Mouse (Mus musculus) ZHBTc4 (cell line): ENCODE results near the gene Tk2.

Source experiments
- DNase-seq: peaks from one replicate; pipeline ENCODE4 v3.0.0-alpha.2; 2011; ENCODE audit warnings: low read depth, low spot score

Gene Tk2

DNA sequence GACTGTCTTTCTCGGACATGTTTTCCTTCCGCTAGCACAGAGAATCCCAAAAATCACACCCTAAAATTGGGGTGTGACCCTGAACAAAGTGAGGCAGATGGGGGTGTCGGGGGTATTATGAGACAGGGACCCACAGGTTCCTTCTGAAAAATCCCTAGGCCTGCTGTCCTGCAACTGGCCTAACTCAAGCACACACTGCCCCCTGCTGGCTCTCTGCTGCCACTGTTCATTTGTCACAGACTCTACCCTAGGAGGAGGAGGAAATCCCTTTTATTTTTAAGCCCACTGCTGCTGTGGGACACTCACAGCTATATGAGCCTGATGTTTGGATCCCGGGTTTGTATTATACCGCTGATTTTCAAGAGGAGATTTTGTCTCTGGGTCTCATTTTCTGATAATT is 28.6 kb downstream of the Tk2 start:
- peak; percentile 79 for DNase-seq

DNA sequence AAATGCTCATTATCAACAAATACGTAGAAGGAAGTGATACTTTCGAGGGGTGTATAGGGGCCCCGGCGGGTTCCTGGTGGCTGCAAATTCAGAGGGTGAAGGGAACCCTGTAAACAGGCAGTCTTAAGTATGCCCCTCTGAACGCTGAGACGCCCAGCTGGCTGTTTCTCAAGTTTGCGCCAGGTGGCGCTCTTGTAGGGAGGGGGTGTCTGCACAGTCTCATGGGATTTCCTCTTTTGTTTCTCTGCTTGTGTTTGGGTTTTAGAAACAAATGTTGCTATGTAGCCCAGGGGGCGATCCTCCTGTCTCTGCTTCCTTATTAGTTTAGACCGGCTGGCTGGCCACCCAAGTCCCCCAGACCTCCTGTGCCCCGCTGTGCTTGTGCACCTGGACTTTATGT is 29.3 kb downstream of the Tk2 start:
- peak; percentile 83 for DNase-seq

DNA sequence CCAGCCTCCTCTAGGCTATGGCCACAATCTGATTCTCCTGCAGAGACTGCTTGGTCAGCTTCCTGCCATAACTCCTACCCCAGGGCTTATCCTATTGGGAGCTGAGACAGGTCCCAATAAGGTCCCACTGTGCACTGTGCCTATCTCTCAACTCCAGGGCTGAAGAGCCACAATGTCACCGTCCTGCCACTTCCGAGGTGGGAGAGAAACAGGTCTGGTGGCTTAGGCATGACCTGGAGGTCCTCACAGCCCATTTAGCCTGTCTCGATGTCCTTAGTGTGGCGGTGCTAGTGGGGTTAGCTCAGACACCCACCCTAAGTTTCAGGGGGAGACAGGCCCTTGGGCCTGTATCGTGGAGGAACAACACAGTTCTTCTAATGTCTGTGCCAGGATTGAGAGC is 30.8 kb downstream of the Tk2 start:
- no peak for DNase-seq

DNA sequence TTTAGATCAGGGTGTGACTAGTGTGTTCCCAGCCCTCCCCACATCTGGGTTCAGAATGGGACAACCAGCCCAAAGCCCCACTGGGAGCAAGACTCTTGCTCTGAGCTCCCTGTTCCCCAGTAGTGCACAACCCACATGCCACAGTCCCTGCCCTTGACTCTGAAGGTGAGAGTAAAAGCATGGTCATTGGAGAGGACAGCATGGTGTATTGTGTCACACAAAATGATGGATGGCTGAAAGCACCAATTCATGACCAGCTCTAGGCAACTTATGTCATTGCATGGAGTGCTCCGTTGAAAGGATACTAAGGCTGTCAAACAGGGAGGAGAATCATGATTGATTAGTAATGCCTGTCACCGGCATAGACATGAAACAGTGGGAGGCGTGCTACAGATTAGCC is 43.1 kb downstream of the Tk2 start:
- DNase-seq, result peak; percentile 8

DNA sequence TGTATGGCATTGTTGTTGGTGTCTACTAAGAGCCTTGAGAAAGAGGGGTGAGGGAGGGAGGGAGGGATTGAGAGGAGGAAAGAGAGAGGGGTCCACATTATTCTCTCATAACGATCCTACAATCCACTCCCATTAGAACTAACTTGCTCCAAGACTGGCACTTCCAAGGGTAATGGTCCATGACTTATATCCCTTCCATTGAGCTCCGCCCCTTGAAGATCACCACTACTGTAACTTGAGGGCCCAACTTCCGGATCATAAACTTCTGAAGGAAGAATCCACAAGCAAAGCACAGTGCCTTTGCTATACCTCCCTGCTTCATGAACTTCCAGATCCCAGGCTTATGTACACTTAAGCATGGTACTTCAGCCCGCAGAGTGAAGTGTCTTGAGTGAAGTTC is 46.0 kb downstream of the Tk2 start:
- no peak for DNase-seq

DNA sequence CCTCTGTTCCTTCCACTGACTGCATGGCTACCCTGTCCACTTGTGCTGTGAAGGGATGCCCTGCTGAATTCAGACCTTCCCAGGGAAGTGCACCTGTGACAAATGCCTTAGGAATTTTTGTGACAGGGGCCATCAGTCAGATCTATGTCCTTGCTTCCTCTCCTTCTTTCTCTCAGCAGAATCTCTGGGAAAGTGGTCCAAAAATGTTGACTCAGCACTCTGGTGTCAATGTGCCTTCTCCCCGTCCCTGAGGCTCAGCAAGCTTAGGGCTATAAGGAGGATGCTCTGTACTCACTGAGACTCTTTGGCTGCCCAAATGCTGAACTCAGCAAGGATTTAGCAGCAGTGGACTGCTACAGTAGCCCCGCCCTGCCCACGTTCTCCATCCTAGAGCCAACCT is 46.7 kb downstream of the Tk2 start:
- no peak for DNase-seq

DNA sequence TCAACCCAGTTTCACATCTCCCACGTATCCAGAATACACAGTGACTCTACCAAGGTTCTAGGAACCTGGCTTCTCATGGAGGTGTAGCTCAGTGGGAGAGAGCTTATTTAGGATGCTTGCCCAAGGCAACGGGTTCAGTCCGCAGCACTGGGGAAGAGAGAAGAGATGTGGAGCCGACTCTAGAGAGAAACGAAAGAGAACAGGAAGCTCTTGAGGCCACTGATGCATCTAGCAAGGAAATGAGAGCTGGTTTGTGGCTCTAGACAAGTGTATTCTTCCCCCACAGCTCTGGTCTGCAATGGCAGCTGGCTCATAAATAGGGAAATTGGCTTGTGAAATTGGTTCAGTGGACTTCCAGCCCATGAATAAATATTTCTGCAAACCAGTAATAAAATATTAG is 48.6 kb downstream of the Tk2 start:
- no peak for DNase-seq

DNA sequence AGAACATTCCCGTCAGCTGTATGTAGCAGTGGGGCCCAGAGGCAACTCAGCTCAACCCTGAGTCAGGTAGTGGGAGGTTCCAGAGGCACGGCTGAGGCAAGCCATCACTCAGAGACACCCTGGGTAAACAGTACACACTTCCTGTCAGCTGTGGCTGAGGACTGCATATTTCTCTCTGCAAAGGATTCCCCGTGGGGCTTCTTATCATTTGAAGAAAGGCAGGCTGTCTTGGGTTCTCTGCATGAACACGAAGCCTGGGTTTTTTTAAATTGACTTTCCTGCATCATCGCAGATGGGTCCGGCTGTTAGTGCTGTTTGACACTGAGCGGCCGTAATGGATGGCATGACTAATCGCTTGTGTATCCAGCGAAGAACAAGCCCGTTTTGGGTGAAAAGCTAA is 56.9 kb downstream of the Tk2 start:
- DNase-seq, result no peak

DNA sequence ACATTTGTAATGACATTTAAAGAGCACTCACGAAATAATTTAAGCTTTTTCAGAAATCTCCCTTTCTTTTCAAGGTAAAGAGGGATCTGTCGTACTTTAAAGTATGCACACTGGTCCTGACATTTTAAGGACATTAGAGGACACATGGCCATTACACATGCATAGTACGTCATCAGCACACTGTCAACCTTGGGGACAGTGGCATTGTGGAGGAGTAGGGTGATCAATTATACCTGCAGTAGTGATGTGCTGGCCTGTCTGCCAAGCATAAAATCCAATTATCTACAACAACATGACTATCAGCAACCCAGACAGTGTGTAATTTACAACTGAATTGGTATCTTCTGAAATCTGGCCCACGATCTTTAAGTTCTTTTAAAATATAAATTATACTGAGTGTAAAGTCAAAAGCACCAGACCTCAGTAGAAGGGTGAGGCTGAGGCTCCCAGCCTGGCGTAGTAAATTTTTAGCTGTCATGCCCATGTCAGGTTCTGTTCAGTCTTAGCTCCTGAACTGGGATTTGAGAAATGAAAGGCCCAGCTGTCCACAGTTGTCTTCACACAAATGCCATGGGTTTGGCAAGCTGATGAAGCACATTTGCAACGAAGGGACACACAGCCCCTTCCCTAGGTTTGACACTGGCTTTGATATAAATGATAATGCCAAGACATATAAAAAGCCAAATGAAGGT is 57.4 kb downstream of the Tk2 start:
- no peak for DNase-seq

DNA sequence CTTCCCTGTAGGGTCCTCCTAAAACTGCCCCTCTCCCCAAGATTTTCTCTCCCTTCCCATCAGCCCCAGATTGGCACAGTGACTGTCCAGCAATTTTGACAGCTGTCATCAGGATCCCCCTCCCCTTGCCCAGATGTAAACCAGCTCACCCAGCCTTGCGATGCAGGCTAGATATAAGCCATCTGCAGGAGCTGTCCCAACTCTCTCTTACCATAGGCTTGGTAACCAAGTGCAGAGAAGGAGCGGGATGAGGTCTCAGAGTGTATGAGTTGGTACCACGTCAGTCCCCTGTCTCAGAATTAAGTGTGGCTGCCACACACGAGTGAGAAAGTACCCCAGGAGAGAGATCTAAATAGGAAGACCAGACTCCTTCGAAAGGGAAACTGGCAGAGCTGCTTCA is 59.9 kb downstream of the Tk2 start:
- DNase-seq, result no peak

DNA sequence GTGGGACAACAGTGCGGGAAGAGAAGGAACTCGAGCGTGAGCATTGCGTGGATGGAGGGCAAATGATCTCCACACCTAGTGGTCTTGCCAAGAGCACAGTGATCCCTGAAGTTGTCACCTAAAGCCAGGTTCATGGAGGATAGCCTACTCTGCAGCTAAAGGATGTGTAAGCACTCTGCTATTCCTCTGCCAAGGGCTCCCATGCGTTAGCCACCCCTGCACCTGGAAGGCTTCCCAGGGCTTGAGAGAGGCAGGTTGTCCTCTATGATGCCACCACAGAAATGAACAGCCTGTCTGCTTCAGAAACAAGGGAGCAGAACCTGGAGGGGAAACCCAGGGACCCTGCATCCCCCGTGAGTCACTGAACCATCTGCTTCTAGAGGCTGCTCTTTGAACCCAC is 60.7 kb downstream of the Tk2 start:
- no peak for DNase-seq

DNA sequence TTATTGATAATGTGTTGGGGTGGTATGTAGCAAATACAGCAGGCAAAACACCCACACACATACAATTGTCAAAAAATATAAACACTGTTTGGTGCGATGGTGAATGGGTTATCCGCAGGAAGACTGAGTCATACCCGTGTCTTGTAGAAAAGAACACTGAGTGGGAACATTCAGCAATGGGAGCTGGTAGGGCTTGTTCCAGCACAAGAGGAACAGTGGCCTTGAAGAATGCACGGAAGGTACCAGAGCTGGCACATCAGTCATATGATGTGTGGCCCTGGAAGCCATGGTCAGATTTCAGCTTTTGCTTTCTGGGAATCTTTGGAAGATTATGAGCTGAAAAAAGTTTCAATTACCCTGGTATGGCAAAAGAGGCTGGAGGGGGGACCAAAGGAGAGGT is 61.5 kb downstream of the Tk2 start:
- DNase-seq, result no peak

DNA sequence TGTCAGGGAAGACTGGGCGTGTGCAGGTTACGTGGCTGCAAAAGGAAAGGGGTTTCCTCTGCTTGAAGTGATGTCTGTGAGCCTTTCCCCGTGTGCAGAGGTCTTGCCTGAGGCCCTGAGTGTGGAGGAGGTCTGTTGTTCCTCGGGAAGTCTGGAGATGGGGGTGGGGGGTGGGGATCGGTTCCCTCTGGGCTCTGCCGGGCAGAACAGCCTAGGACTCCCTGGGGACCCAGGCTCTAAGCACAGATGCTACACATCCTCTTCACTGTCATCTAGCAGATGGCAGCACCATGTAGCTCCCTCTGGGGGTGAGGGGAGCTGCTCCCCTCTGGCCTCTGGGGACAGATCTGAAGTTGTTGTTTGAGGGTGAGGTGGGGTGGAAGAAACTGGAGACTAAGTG is 63.5 kb downstream of the Tk2 start:
- no peak for DNase-seq

DNA sequence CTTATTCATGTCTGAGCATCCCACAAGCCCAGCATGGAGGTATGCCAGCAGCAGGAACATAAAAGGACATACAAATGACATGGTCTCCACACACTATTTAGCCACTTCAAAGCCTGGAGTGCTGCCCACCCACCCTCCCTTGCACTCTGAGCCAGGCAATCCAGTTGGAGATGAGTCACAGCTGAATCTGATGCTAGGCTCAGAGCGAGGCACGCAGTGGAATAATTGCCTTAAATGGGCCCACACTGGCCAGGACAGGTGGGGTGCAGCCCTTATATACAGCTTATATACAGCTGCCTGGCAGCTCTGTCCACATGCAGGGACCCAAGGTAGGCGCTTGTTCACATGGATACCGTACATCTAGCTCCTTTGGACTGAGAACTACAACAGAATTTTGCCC is 71.3 kb downstream of the Tk2 start:
- DNase-seq, result no peak
